Mouse (Mus musculus) spleen, adult 18-20 months (tissue): ENCODE measurements around the gene Pakap.

Source experiments
- DNase-seq, 2 experiments: peaks; one replicate each; pipeline ENCODE4 v3.0.0; 2022; ENCODE audit warnings: mixed read lengths in 2 of 2

Pakap gene

GRCm38 (mm10) chr4:57574646-57575045 lies 6.7 kb downstream of the Pakap start:
- no peak for DNase-seq

- no peak for DNase-seq
Observed at GRCm38 (mm10) chr4:57575686-57576085, 7.7 kb downstream of the Pakap start.

GRCm38 (mm10) chr4:57576095-57576494 lies 8.1 kb downstream of the Pakap start:
- DNase-seq: no peak

- no peak for DNase-seq
Observed at GRCm38 (mm10) chr4:57579683-57580082, 11.7 kb downstream of the Pakap start.

- DNase-seq: no peak
Observed at GRCm38 (mm10) chr4:57585281-57585800, 17.4 kb downstream of the Pakap start.

- DNase-seq: no peak
Observed at GRCm38 (mm10) chr4:57586933-57587658, 19.1 kb downstream of the Pakap start.

- DNase-seq: no peak
Observed at GRCm38 (mm10) chr4:57588356-57588755, 20.4 kb downstream of the Pakap start.

GRCm38 (mm10) chr4:57592751-57593150 lies 24.8 kb downstream of the Pakap start:
- DNase-seq: no peak

- no peak for DNase-seq
Observed at GRCm38 (mm10) chr4:57599946-57600345, 32.0 kb downstream of the Pakap start.

- no peak for DNase-seq
Observed at GRCm38 (mm10) chr4:57600685-57601457, 32.9 kb downstream of the Pakap start.

GRCm38 (mm10) chr4:57601458-57601835 lies 33.5 kb downstream of the Pakap start:
- DNase-seq: no peak

- DNase-seq: no peak
Observed at GRCm38 (mm10) chr4:57601903-57602617, 34.1 kb downstream of the Pakap start.

GRCm38 (mm10) chr4:57606258-57606657 lies 38.3 kb downstream of the Pakap start:
- no peak for DNase-seq

GRCm38 (mm10) chr4:57607247-57607942 lies 39.4 kb downstream of the Pakap start:
- DNase-seq: peak in 1 of 2 experiments; percentile 48

- no peak for DNase-seq
Observed at GRCm38 (mm10) chr4:57611303-57612077, 43.5 kb downstream of the Pakap start.

- no peak for DNase-seq
Observed at GRCm38 (mm10) chr4:57612716-57613115, 44.7 kb downstream of the Pakap start.

- DNase-seq: no peak
Observed at GRCm38 (mm10) chr4:57614686-57615085, 46.7 kb downstream of the Pakap start.

GRCm38 (mm10) chr4:57618743-57619142 lies 50.8 kb downstream of the Pakap start:
- DNase-seq: no peak

GRCm38 (mm10) chr4:57622816-57623215 lies 54.8 kb downstream of the Pakap start:
- DNase-seq: no peak

- DNase-seq: no peak
Observed at GRCm38 (mm10) chr4:57624819-57625218, 56.8 kb downstream of the Pakap start.

GRCm38 (mm10) chr4:57625306-57625705 lies 57.3 kb downstream of the Pakap start:
- DNase-seq: no peak

- DNase-seq: no peak
Observed at GRCm38 (mm10) chr4:57625756-57626155, 57.8 kb downstream of the Pakap start.
